Mouse (Mus musculus) brain, embryonic 14.5 days (tissue): Measurements from ENCODE around the gene Uqcr11.

ENCODE experiments used
- CTCF ChIP-seq: fragments of 200-500 bp; IDR thresholded peaks from 2 replicates; pipeline ENCODE4 v1.5.1; 2012; ENCODE audit warnings: inconsistent platforms, mild to moderate bottlenecking, moderate library complexity, borderline replicate concordance; ENCODE audit not compliant: insufficient read depth, insufficient read length; ENCODE audit errors: extremely low read depth
- POLR2A ChIP-seq: fragments of 200-500 bp; IDR thresholded peaks from 2 replicates; pipeline ENCODE4 v1.6.1; 2012; ENCODE audit warnings: mild to moderate bottlenecking, inconsistent platforms, borderline replicate concordance; ENCODE audit not compliant: poor library complexity, insufficient read depth, insufficient read length, severe bottlenecking; ENCODE audit errors: extremely low read depth

DNA sequence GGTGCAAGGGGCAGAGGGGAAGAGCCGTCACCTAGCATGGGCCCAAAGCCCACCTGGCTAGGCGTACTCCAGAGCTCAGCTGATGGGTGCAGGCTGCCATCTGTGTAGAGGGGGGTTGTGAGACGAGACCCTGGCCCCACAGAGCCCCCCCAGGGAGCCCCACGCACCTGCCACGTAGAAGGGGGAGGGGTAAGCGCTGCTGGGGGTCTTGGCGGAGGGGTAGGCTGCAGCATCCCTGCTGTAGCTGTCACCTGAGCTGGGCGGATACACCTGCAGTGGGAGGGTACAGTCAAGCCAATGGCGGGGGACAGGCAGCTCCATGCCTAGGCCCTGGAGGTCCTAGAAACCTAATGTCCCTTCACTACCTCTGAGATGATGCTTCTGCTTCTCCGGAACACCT is 10.7 kb upstream of the Uqcr11 start:
- TF ChIP-seq CTCF (no peak), POLR2A (no peak)
